Mouse (Mus musculus) erythroblast, adult 5-6 weeks (primary cell): ENCODE measurements around the gene Bag1. TPM values are rescaled to one million over a fixed set of nuclear protein-coding genes. Genes with fewer than 3 reads are reported as not detected.
A peak's percentile ranks its signal among the peaks of the same experiment; 100 is the strongest.

ENCODE experiments used
- ATAC-seq: replicated peaks from 2 replicates; pipeline ENCODE4 v1.8.0; 2016; ENCODE audit warnings: moderate number of reproducible peaks, mild to moderate bottlenecking, moderate TSS enrichment, inconsistent platforms; ENCODE audit not compliant: poor library complexity, low FRiP score, severe bottlenecking
- total RNA-seq, 2 experiments: library from RNA; stranded (forward) in 1 of 2; stranded (reverse) in 1 of 2; fragments of 150-400 nt in 1 of 2; fragments of 200-764, 138-1000 nt in 1 of 2; gene quantifications; 2 replicates each; pipeline versions ENCODE4 v1.2.3 to v1.2.4; 2015 to 2017; ENCODE audit warnings: low replicate concordance in 2 of 2

The Bag1 gene
- total RNA-seq, 2 experiments from 2014 or later: 28.2 to 129 TPM

DNA sequence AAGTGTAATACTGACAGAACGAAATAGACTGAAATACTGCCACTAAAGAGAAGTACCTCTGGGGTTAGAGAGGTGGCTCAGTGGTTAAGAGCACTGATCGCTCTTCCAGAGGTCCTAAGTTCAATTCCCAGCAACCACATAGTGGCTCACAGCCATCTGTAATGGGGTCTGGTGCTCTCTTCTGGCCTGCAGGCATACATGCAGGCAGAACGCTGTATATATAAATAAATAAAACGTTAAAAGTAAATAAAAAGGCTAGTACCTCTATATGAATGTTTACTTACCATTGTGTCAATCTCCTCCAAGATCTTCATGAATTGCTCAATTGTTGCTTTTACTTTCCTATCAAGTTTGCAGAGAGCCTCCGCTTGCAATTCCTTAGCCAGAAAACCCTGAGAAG, 9.3 kb downstream of the Bag1 start:
- ATAC-seq: no peak

DNA sequence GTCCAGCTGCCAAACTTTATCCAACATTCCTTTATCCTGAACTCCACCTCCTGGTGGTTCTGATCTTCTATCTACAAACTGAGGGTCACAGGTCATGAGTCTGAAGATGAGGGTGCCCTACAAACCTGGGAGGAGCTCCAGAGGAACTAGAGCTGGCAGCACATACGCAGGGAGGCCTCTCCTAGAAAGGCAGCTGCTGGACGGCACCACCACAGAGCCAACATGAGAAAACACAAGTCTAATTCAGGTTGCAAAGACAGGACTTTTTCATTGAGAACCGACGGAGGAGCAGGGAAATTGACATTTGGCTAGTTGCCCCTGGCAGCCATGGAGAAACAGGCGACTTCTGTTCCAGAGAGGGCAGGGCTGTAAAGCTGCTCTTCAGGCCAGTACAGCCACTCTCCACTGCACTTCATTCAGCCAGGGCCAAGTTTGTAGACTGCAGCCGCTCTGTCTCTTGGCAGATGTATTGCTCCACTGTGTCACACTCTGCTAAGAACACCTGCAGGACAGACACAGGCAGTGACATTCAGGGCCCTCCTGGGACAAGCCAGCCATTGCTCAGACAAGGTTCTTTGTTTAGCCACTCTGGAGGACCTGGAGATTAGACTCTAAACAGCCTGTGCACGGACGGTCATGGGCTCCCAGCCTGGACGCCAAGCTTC, 11.8 kb downstream of the Bag1 start:
- no peak for ATAC-seq

DNA sequence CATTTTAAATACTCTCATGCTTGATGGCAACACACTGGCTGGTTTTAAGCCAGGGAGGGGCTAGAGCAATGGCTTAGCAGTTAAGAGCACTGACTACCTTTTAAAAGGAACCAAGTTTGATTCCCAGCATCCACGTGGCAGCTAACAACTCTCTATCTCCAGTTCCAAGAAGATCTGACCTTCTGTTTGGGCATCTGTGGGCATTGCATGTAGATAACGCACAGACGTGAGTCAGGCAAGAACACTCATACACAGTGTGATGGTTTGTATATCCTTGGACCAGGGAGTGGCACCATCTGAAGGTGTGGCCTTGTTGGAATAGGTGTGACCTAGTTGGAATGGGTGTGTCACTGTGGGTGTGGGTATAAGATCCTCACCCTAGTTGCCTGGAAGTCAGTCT, 13.7 kb downstream of the Bag1 start:
- peak; percentile 54 for ATAC-seq

- ATAC-seq: no peak
Measured at GRCm38 (mm10) chr4:40933694-40934093, 14.4 kb downstream of the Bag1 start.

GRCm38 (mm10) chr4:40929046-40929445, 19.0 kb downstream of the Bag1 start:
- ATAC-seq: no peak

GRCm38 (mm10) chr4:40925568-40925967, 22.5 kb downstream of the Bag1 start:
- ATAC-seq: no peak

DNA sequence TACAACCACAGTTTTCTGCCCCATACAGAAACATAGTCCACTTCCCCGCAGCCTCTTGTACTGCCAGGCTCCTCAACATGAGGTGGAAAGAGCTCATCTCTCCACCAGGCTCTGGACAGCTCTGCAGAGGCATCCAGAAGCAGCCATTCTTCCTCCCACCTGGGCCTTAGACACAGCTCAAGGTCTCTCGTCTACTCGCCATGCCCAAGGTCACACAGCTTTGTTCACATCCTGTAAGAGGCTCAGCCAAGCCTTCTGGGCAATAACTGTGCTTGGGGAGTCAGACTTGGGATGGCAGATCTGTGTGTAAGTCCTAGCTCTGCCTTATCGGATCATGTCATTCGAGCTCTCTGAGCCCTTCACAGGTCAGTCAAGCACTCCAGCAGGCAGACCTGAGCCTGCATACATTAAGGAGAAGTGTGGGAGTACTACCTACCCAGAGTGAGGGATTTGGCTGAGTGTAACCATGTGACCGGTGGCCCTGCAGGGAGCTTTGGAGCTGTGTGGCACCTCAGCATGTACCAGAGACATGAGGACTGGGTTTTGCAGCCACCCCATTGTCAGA, 24.9 kb downstream of the Bag1 start:
- ATAC-seq: no peak

- no peak for ATAC-seq
Measured at GRCm38 (mm10) chr4:40921288-40921687, 26.8 kb downstream of the Bag1 start.

DNA sequence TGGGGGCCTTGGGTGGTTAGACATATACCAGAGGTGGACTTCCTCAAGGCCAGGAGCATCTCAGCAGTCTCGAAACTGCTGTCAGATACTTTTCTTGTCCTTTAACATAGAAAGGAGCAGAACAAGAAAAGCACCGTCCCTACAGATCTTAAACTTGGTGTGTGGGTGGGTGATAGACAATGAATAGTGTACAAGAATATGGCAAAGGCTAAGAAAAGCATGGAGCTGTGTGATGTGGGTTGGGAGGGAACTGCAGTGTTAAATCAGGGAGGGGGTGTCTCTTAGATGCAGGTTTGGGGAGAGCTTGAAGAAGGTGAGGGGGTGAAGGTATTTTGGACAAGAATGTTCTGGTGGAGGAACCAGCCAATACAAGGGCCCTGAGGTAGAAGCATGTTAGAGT, 27.5 kb downstream of the Bag1 start:
- no peak for ATAC-seq

DNA sequence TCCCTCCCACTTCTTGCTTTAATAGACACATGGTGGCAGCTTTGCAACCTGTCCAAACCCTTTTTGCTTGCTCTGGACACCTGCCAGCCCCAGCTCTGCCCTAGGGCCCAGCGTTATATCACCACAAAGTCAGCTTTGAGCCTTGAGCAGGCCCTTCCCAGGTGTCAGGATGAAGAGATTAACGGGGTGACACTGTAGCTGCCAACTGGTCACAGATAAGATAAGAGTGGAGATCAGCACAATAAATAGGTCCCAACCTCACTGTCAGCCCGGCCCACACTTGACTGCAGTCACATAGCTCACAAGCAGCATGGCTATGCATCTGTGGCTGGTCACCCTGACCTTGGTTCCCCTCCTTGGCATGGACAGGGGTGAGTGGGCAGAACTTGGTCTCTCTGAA, 28.3 kb downstream of the Bag1 start, which contains the start of gene Spink4:
Spink4 (plus strand) TSS at position 268 of the 400 bp plus-strand sequence.
- no peak for ATAC-seq

- no peak for ATAC-seq
Measured at GRCm38 (mm10) chr4:40916592-40917155, 31.4 kb downstream of the Bag1 start.

GRCm38 (mm10) chr4:40915947-40916346, 32.1 kb downstream of the Bag1 start:
- ATAC-seq: no peak

DNA sequence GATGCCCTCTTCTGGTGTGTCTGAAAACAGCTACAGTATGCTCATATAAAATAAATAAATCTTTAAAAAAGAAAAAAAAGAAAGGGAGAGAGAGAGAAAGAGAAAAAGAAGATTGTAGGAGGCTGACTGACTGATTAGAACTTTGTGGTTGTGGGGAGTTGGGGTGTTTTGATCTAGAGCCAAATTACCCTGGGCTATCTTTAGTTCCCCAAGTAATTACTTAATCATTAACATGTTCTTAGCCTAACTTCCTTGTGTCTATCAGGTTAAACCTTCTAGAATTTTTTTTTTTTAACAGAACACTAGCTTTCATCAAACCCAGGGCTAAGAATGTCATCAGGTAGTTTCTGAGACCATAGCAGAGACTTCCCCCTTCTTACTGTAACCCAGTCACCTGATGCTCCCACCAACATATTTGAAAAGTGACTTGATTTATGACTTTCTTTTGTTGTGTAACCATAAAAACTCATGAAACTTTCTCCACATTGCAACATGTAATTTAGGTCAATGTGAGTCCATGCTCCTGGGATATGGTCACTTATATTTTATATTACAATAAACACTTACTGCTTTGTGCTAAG, 33.7 kb downstream of the Bag1 start:
- ATAC-seq: no peak

- no peak for ATAC-seq
Measured at GRCm38 (mm10) chr4:40908261-40908969, 39.7 kb downstream of the Bag1 start.

- no peak for ATAC-seq
Measured at GRCm38 (mm10) chr4:40906298-40906697, 41.8 kb downstream of the Bag1 start.

- no peak for ATAC-seq
Measured at GRCm38 (mm10) chr4:40900612-40901011, 47.5 kb downstream of the Bag1 start.

DNA sequence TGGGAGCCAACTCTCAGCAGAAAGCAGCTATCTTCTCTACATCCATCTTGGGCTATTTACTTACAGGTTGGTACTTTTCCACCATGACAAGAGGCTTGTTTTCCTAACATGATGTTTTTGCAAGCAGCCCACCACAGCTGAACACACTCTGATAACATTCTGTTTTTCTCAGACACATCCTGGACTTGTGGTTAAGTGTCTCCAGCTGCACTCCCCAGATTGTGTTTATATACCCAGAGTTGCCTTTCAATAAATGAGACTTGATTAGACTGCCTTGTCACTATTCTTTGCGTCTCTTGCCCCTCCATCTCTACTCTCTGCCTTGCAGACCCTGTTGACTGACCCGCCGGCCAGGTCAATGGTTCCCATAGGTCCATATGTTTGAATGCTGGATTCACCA, 48.0 kb downstream of the Bag1 start:
- ATAC-seq: no peak

GRCm38 (mm10) chr4:40899264-40899663, 48.8 kb downstream of the Bag1 start:
- ATAC-seq: no peak

- ATAC-seq: no peak
Measured at GRCm38 (mm10) chr4:40898476-40899044, 49.5 kb downstream of the Bag1 start.

DNA sequence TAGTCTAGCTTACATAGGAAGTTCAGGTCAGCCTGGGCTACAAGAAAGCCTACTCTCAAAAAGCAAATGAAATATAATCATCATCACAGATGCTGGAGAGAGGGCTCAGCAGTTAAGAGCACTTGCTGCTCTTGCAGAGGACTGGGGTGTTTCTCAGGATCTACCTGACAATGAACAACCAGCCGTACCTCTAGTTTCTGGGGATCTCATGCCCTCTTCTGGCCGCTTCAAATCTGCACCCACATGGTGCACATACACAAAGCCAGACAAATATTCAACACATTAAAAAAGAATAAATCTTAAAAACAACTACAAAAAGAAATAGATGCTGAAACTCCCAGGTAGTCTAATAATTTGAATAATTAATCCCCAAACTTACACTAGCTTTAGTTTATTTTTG, 52.4 kb downstream of the Bag1 start:
- no peak for ATAC-seq
